Mouse (Mus musculus) CH12.LX (cell line): ENCODE data around the gene Ica1.

ENCODE experiments used
- CTCF ChIP-seq, 2 experiments: IDR thresholded peaks in 1 of 2; conservative IDR thresholded peaks in 1 of 2; 2 replicates each; pipeline ENCODE4 v1.5.1; 2011 to 2012; ENCODE audit warnings: low read depth in 2 of 2, low read length in 2 of 2, improper control_type of control experiment in 1 of 2, inconsistent platforms in 1 of 2, mild to moderate bottlenecking in 1 of 2, moderate library complexity in 1 of 2
- E2F4 ChIP-seq: IDR thresholded peaks from 2 replicates; pipeline ENCODE4 v1.6.1; 2011; ENCODE audit warnings: low read depth, low read length, improper control_type of control experiment; ENCODE audit not compliant: insufficient replicate concordance
- KAT2A ChIP-seq: IDR thresholded peaks from 2 replicates; pipeline ENCODE4 v1.6.1; 2012; ENCODE audit warnings: low read length, improper control_type of control experiment, inconsistent platforms; ENCODE audit not compliant: insufficient replicate concordance
- PAX5 ChIP-seq: IDR thresholded peaks from 2 replicates; pipeline ENCODE4 v1.6.1; 2012; ENCODE audit warnings: low read length, inconsistent platforms, mixed read lengths

GRCm38 (mm10) chr6:8819866-8820265 is 41.6 kb upstream of the Ica1 start:
- TF ChIP-seq KAT2A (no peak), CTCF (conservative IDR thresholded peaks at IDR 0.05 in 1 of 2, IDR thresholded peaks at IDR 0.05 in 1 of 2; ENCODE audit: low read depth in 2 of 2, low read length in 2 of 2) (no peak), PAX5 (no peak), E2F4 (no peak)
